ENCODE assay signal across 13 mouse cellular contexts in genomic region chr9:62508740-62509524, GRCm38 (mm10). TPM values are rescaled to one million over a fixed set of nuclear protein-coding genes. Genes with fewer than 3 reads are reported as not detected.
A peak's percentile ranks its signal among the peaks of the same experiment; 100 is the strongest.
DNase-seq lines count a peak whose midpoint lies in the region; ATAC-seq and TF ChIP-seq lines count a peak whose summit lies in the region.
"Had no signal": no experiment of that assay in that cellular context is flagged by ENCODE, and none has a peak within 500 bp of the region (broad histone marks: within the 10 kb centered on the region; RNA-seq: fewer than 3 reads in every experiment).

No protein-coding gene starts in this region.

- no peaks in the 10 kb centered on the region for H3K27me3 ChIP-seq in cerebellum, adult 2 months (ENCODE audit: control insufficient read depth, insufficient read depth, low read length)
- H3K27me3 ChIP-seq in hindbrain, embryonic 11.5 days (ENCODE audit: control insufficient read depth, insufficient read depth, low read length) = no peaks in the 10 kb centered on the region
- no peaks in the 10 kb centered on the region for H3K27me3 ChIP-seq in midbrain, postnatal 0 days (ENCODE audit: insufficient read depth, low read length)
- H3K27me3 ChIP-seq: embryonic facial prominence, embryonic 13.5 days; limb, embryonic 13.5 days had no signal

- no peak overlapping the region for H3K4me2 ChIP-seq in hindbrain, embryonic 11.5 days (replicated peaks; ENCODE audit: low read depth, low read length)
- no peak overlapping the region for H3K4me2 ChIP-seq in midbrain, postnatal 0 days (ENCODE audit: low read depth, low read length, poor library complexity, severe bottlenecking)
- H3K4me2 ChIP-seq: embryonic facial prominence, embryonic 13.5 days; limb, embryonic 13.5 days had no signal

- no peak for TF ChIP-seq CTCF in cerebellum, adult 2 months (IDR thresholded peaks at IDR 0.05; ENCODE audit: borderline replicate concordance, insufficient read depth, low read depth, low read length)
- TF ChIP-seq CTCF in midbrain, postnatal 0 days (IDR thresholded peaks at IDR 0.05) = no peak

- no peak for DNase-seq in cerebellum, adult 2 months
- no peak for DNase-seq in cerebellum, adult 11 months
- DNase-seq in embryo, embryonic 10.5 days (ENCODE audit: low spot score) = peak; percentile 55
- DNase-seq in hindbrain, embryonic 11.5 days (ENCODE audit: low spot score) = peak; percentile 62
- DNase-seq in midbrain, postnatal 0 days (ENCODE audit: low spot score) = peak; percentile 56
- DNase-seq in right cerebral cortex, postnatal 36 days (ENCODE audit: low spot score in 2 of 2) = no peak
- no peak for DNase-seq in left cerebral cortex, adult 9 months (ENCODE audit: low spot score in 2 of 2)
- DNase-seq in heart, postnatal 14 days = no peak
- DNase-seq: kidney, postnatal 14 days; thymus, postnatal 36 days had no signal

- peak; percentile 85 for ATAC-seq in hindbrain, embryonic 11.5 days (ENCODE audit: low FRiP score)
- peak; percentile 69; the same call in 1 of the 2 replicates for ATAC-seq in midbrain, postnatal 0 days (ENCODE audit: low FRiP score)
- ATAC-seq: lung, postnatal 0 days had no signal

- TF ChIP-seq POLR2A in cerebellum, adult 2 months (IDR thresholded peaks at IDR 0.05; ENCODE audit: borderline replicate concordance, insufficient read depth, low read length) = no peak

- intact Hi-C loops in heart, postnatal 14 days (cut with DNase I) = no loop called here

- no peaks in the 10 kb centered on the region for H3K9me3 ChIP-seq in hindbrain, embryonic 11.5 days (ENCODE audit: control insufficient read depth, low read length)
- no peaks in the 10 kb centered on the region for H3K9me3 ChIP-seq in midbrain, postnatal 0 days (ENCODE audit: low read length)
- H3K9me3 ChIP-seq: embryonic facial prominence, embryonic 13.5 days; limb, embryonic 13.5 days had no signal

- peaks cover 67% of the 10 kb centered on the region for H3K4me1 ChIP-seq in cerebellum, adult 2 months (ENCODE audit: control insufficient read depth, insufficient read depth, low read length)
- peaks cover 3% of the 10 kb centered on the region for H3K4me1 ChIP-seq in hindbrain, embryonic 11.5 days (replicated peaks; ENCODE audit: control insufficient read depth, insufficient read depth, low read length)
- H3K4me1 ChIP-seq in midbrain, postnatal 0 days (ENCODE audit: insufficient read depth, low read length) = peaks cover 15% of the 10 kb centered on the region; the same call in 1 of the 2 replicates

- no peak overlapping the region for H3K4me3 ChIP-seq in cerebellum, adult 2 months (replicated peaks; ENCODE audit: insufficient read depth, low read depth, low read length)
- H3K4me3 ChIP-seq in hindbrain, embryonic 11.5 days (ENCODE audit: low read depth, low read length) = no peak overlapping the region
- H3K4me3 ChIP-seq in midbrain, postnatal 0 days (ENCODE audit: low read depth, low read length) = no peak overlapping the region
- H3K4me3 ChIP-seq: embryonic facial prominence, embryonic 13.5 days; limb, embryonic 13.5 days had no signal

- H3K36me3 ChIP-seq in hindbrain, embryonic 11.5 days (ENCODE audit: control insufficient read depth, insufficient read depth, low read length) = no peaks in the 10 kb centered on the region
- H3K36me3 ChIP-seq in midbrain, postnatal 0 days (ENCODE audit: insufficient read depth, low read length) = no peaks in the 10 kb centered on the region
- H3K36me3 ChIP-seq: embryonic facial prominence, embryonic 13.5 days; limb, embryonic 13.5 days had no signal

- WGBS in cerebellum, adult 2 months = 49% methylated on average over 10 of the region's 10 CpGs
- WGBS in hindbrain, embryonic 11.5 days = 64% methylated on average over 10 of the region's 10 CpGs
- WGBS in midbrain, postnatal 0 days = 51% methylated on average over 10 of the region's 10 CpGs

- 0 out of 2 replicates have a peak overlapping the region, but pooled peaks have one; percentile 21 for H3K9ac ChIP-seq in hindbrain, embryonic 11.5 days (ENCODE audit: low read depth, low read length)
- H3K9ac ChIP-seq in midbrain, postnatal 0 days (replicated peaks; ENCODE audit: low read length, poor library complexity, severe bottlenecking) = 0 out of 2 replicates have a peak overlapping the region, but pooled peaks have one; percentile 33
- H3K9ac ChIP-seq: embryonic facial prominence, embryonic 13.5 days; limb, embryonic 13.5 days had no signal

- H3K27ac ChIP-seq in cerebellum, adult 2 months (ENCODE audit: insufficient read depth, low read length) = peak overlapping the region; percentile 48; the same call in 1 of the 2 replicates
- H3K27ac ChIP-seq in hindbrain, embryonic 11.5 days (ENCODE audit: low read depth, low read length) = peak overlapping the region; percentile 79
- 0 out of 2 replicates have a peak overlapping the region, but pooled peaks have one; percentile 12 for H3K27ac ChIP-seq in midbrain, postnatal 0 days (ENCODE audit: low read depth, low read length)
- H3K27ac ChIP-seq: embryonic facial prominence, embryonic 13.5 days; limb, embryonic 13.5 days had no signal

RNA-seq across cellular contexts. Expression of gene Coro2b, which starts 27.9 kb away (rescaled TPM):
- polyA plus RNA-seq in cerebellum, adult 2 months (2012; rRNA removed) = 210 and 244 TPM in 2 replicates
- polyA plus RNA-seq in hindbrain, embryonic 11.5 days (2014; fragmentation: Nextera tagmentation; extraction: Ambion mirVana) = 19.5 and 20.5 TPM in 2 replicates
- 36.2 and 45.8 TPM in 2 replicates for total RNA-seq in midbrain, postnatal 0 days (2014; rRNA removed)
- 21.4 and 22.8 TPM in 2 replicates for polyA plus RNA-seq in midbrain, postnatal 0 days (2015; fragmentation: Nextera tagmentation; extraction: Ambion mirVana)
- total RNA-seq in heart, postnatal 14 days (2021) = 10 to 100 TPM; 15.7 to 16.5 TPM

Comparison
In these comparisons a context has a peak if more than half of its experiments do, and no peak if none do; other contexts are left out.
1. DNase-seq: peak in embryo, embryonic 10.5 days (single experiment), hindbrain, embryonic 11.5 days (single experiment) and midbrain, postnatal 0 days (single experiment); none in cerebellum, adult 2 months (0 of 2), cerebellum, adult 11 months (single experiment), right cerebral cortex, postnatal 36 days (0 of 2), left cerebral cortex, adult 9 months (0 of 2) and heart, postnatal 14 days (0 of 2).
2. H3K27ac ChIP-seq: peak in every context shown above with its lines; median percentile 79 in hindbrain, embryonic 11.5 days; 48 in cerebellum, adult 2 months; 12 in midbrain, postnatal 0 days.